Mouse (Mus musculus) intestine, embryonic 14.5 days (tissue): ENCODE data around the gene Isg20. TPM values are rescaled to one million over a fixed set of nuclear protein-coding genes. Genes with fewer than 3 reads are reported as not detected.
A peak's percentile ranks its signal among the peaks of the same experiment; 100 is the strongest.

ENCODE experiments used
- ATAC-seq: fragments of 200-750 bp; cut with Nextera tagmentation; replicated peaks from 2 replicates; pipeline ENCODE4 v1.8.0; 2017; ENCODE audit warnings: low read depth, moderate number of reproducible peaks, moderate TSS enrichment, moderate library complexity; ENCODE audit not compliant: low FRiP score, low TSS enrichment
- DNase-seq: peaks from one replicate; pipeline ENCODE4 v3.0.0-alpha.2; 2018; ENCODE audit warnings: low spot score
- H3K27ac ChIP-seq: fragments of 300-500 bp; sonication (generic); 2 replicates; pipeline ENCODE4 v1.5.1; 2014; ENCODE audit warnings: low read depth, mild to moderate bottlenecking, control low read depth
- H3K27me3 ChIP-seq: fragments of 300-500 bp; sonication (generic); replicated peaks from 2 replicates; pipeline ENCODE4 v1.6.1; 2014; ENCODE audit warnings: low read length, control low read depth; ENCODE audit not compliant: control insufficient read depth, insufficient read depth
- H3K36me3 ChIP-seq: fragments of 300-500 bp; sonication (generic); 2 replicates; pipeline ENCODE4 v1.6.1; 2014; ENCODE audit warnings: low read length, control low read depth; ENCODE audit not compliant: control insufficient read depth, insufficient read depth
- H3K4me1 ChIP-seq: fragments of 300-500 bp; sonication (generic); replicated peaks from 2 replicates; pipeline ENCODE4 v1.6.1; 2014; ENCODE audit warnings: low read length, control low read depth, mixed read lengths; ENCODE audit not compliant: control insufficient read depth, insufficient read depth
- H3K4me2 ChIP-seq: fragments of 300-500 bp; sonication (generic); 2 replicates; pipeline ENCODE4 v1.6.1; 2014; ENCODE audit warnings: low read length
- H3K4me3 ChIP-seq: fragments of 300-500 bp; sonication (generic); 2 replicates; pipeline ENCODE4 v1.5.1; 2014; ENCODE audit warnings: low read depth, low read length, control low read depth, mixed read lengths
- H3K9ac ChIP-seq: fragments of 300-500 bp; sonication (generic); 2 replicates; pipeline ENCODE4 v1.6.1; 2014; ENCODE audit warnings: mild to moderate bottlenecking, low read length
- H3K9me3 ChIP-seq: fragments of 300-500 bp; sonication (generic); 2 replicates; pipeline ENCODE4 v1.6.1; 2016; ENCODE audit warnings: low read length, control low read depth; ENCODE audit not compliant: control insufficient read depth
- WGBS: fragments of 180-500 bp; shearing (Covaris S2); extraction: QIAGEN DNeasy Blood & Tissue Kit; methylation state at CpG from one replicate; pipeline ENCODE4 v1.1.7; 2014; 5-methylcytosine and 5-hydroxymethylcytosine counted together
- polyA plus RNA-seq: library from polyadenylated mRNA; unstranded; fragments of >200 nt; fragmentation: Nextera tagmentation; extraction: Ambion mirVana; gene quantifications from 2 replicates; pipeline ENCODE4 v1.2.1, GENCODE M21; 2014

Gene Isg20
- polyA plus RNA-seq, 1 experiment from 2014 or later, result 3.2 TPM

DNA sequence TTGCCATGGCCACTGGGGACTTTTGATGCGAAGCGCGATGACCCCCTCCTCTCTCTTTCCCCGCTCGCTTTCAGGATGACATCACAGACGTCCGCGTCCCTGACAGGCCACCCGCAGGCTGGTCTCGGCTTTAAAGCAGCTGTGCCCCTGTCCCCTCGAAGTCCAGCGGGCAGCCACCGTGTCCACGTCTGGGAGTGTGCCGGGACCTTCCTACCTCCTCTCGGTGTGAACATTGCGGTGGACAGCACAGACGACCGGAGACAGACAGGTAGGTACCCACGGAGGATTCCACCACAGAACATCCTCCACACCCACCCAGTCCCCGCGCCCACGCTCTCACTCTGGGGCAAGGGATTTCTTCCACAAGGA lies 30.8 kb upstream of the Isg20 start:
- H3K9ac ChIP-seq, result 0 out of 2 replicates have a peak overlapping the region, but pooled peaks have one; percentile 16
- ATAC-seq (0 out of 2 replicates have a peak, but pooled peaks have one; percentile 37), DNase-seq (no peak)
- H3K36me3 ChIP-seq, result no peaks in the 10 kb centered on the region
- peak overlapping the region; percentile 28 for H3K4me3 ChIP-seq
- H3K4me1 ChIP-seq, result peaks cover 10% of the 10 kb centered on the region
- H3K9me3 ChIP-seq, result no peaks in the 10 kb centered on the region
- 3% methylated on average over 21 of the region's 23 CpGs for WGBS
- H3K4me2 ChIP-seq, result peak overlapping the region; percentile 40
- peaks cover 57% of the 10 kb centered on the region for H3K27me3 ChIP-seq
- H3K27ac ChIP-seq, result no peak overlapping the region

- no peak overlapping the region for H3K9ac ChIP-seq
- 2% methylated on average over 34 of the region's 34 CpGs for WGBS
- ATAC-seq (peak; percentile 29; the same call in 1 of the 2 replicates), DNase-seq (no peak)
- H3K4me3 ChIP-seq, result peak overlapping the region; percentile 28; the same call in 1 of the 2 replicates
- no peak overlapping the region for H3K27ac ChIP-seq
- H3K4me2 ChIP-seq, result peak overlapping the region; percentile 40
- peaks cover 10% of the 10 kb centered on the region for H3K4me1 ChIP-seq
- no peaks in the 10 kb centered on the region for H3K9me3 ChIP-seq
- H3K36me3 ChIP-seq, result no peaks in the 10 kb centered on the region
- H3K27me3 ChIP-seq, result peaks cover 57% of the 10 kb centered on the region
Observed at GRCm38 (mm10) chr7:78883016-78883725, 30.1 kb upstream of the Isg20 start.

- no peaks in the 10 kb centered on the region for H3K9me3 ChIP-seq
- no peak overlapping the region for H3K27ac ChIP-seq
- WGBS, result 11% methylated on average over 8 of the region's 8 CpGs
- H3K4me1 ChIP-seq, result peaks cover 10% of the 10 kb centered on the region
- H3K36me3 ChIP-seq, result no peaks in the 10 kb centered on the region
- H3K27me3 ChIP-seq, result peaks cover 57% of the 10 kb centered on the region
- DNase-seq (no peak), ATAC-seq (no peak)
- H3K4me3 ChIP-seq, result no peak overlapping the region
- no peak overlapping the region for H3K4me2 ChIP-seq
- no peak overlapping the region for H3K9ac ChIP-seq
Observed at GRCm38 (mm10) chr7:78883726-78884060, 29.5 kb upstream of the Isg20 start.

DNA sequence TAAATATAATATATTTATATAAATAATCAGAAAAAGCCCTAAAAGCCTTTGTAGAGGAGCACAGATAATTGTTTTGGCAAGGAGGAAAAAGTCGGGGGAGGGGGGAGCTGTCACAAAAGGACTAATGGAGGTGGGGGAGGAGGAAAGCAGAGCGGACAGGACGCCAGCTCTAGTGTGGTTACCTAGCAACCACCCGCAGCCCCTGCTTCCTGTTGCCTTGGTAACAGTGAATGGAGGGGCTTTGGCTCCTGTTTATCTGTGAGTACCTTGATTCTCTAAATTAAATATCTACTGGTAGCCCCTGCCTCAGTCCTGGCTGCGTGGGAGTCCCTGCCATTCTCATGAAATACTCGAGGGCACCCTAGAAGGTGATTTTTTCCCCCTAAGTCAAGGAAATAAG lies 29.1 kb upstream of the Isg20 start:
- Histone ChIP-seq H3K9ac (no peak overlapping the region), H3K27ac (no peak overlapping the region), H3K9me3 (no peaks in the 10 kb centered on the region), H3K36me3 (no peaks in the 10 kb centered on the region), H3K4me2 (no peak overlapping the region), H3K27me3 (peaks cover 57% of the 10 kb centered on the region), H3K4me1 (peaks cover 10% of the 10 kb centered on the region), H3K4me3 (no peak overlapping the region)
- 4% methylated on average over 6 of the region's 6 CpGs for WGBS
- ATAC-seq (no peak), DNase-seq (no peak)

GRCm38 (mm10) chr7:78885404-78885803 lies 27.8 kb upstream of the Isg20 start:
- DNase-seq, result no peak
- Histone ChIP-seq H3K4me1 (peaks cover 10% of the 10 kb centered on the region), H3K4me3 (no peak overlapping the region), H3K27me3 (peaks cover 54% of the 10 kb centered on the region), H3K36me3 (no peaks in the 10 kb centered on the region), H3K4me2 (no peak overlapping the region), H3K27ac (no peak overlapping the region), H3K9me3 (no peaks in the 10 kb centered on the region), H3K9ac (no peak overlapping the region)
- WGBS, result 76% methylated on average over 5 of the region's 5 CpGs
- ATAC-seq, result no peak

- Histone ChIP-seq H3K9me3 (no peaks in the 10 kb centered on the region), H3K4me3 (no peak overlapping the region), H3K27ac (no peak overlapping the region), H3K36me3 (no peaks in the 10 kb centered on the region), H3K4me1 (peaks cover 10% of the 10 kb centered on the region), H3K27me3 (peaks cover 44% of the 10 kb centered on the region), H3K9ac (no peak overlapping the region), H3K4me2 (no peak overlapping the region)
- ATAC-seq, result no peak
- 75% methylated on average over 4 of the region's 4 CpGs for WGBS
- DNase-seq, result no peak
Observed at GRCm38 (mm10) chr7:78886496-78886895, 26.7 kb upstream of the Isg20 start.

GRCm38 (mm10) chr7:78887431-78887842 lies 25.8 kb upstream of the Isg20 start:
- no peaks in the 10 kb centered on the region for H3K36me3 ChIP-seq
- no peak overlapping the region for H3K4me3 ChIP-seq
- no peak overlapping the region for H3K4me2 ChIP-seq
- ATAC-seq, result no peak
- 54% methylated on average over 9 of the region's 9 CpGs for WGBS
- peaks cover 37% of the 10 kb centered on the region for H3K27me3 ChIP-seq
- no peak for DNase-seq
- no peaks in the 10 kb centered on the region for H3K9me3 ChIP-seq
- H3K4me1 ChIP-seq, result peaks cover 5% of the 10 kb centered on the region
- H3K9ac ChIP-seq, result no peak overlapping the region
- no peak overlapping the region for H3K27ac ChIP-seq

GRCm38 (mm10) chr7:78890641-78891040 lies 22.6 kb upstream of the Isg20 start:
- Histone ChIP-seq H3K9ac (no peak overlapping the region), H3K36me3 (no peaks in the 10 kb centered on the region), H3K9me3 (no peaks in the 10 kb centered on the region), H3K27me3 (peaks cover 7% of the 10 kb centered on the region), H3K4me3 (no peak overlapping the region), H3K27ac (no peak overlapping the region), H3K4me1 (peaks cover 4% of the 10 kb centered on the region; the same call in 1 of the 2 replicates), H3K4me2 (no peak overlapping the region)
- ATAC-seq (no peak), DNase-seq (peak; percentile 100)
- 4% methylated on average over 16 of the region's 16 CpGs for WGBS

DNA sequence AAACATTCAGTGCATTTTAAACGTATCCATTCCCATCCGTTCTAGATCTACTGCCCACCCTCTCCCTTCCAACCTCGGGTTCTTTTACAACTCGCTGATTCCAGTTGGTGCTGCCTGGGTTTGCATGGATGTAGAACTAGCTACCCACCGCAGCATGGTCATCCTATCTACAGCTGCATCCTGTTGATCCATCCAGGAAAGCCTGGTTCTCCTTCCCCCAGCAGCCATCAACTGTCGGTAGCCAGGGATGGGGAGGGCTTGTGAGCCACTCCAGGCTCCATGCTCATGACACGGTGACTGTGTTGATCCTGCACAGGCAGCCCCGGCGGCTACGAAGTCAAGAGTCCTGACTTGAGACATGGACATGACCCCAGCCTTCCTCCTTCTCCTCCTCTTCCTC lies 19.3 kb upstream of the Isg20 start:
- 81% methylated on average over 10 of the region's 10 CpGs for WGBS
- no peak overlapping the region for H3K9ac ChIP-seq
- H3K9me3 ChIP-seq, result no peaks in the 10 kb centered on the region
- H3K4me1 ChIP-seq, result peaks cover 15% of the 10 kb centered on the region
- no peaks in the 10 kb centered on the region for H3K36me3 ChIP-seq
- no peak overlapping the region for H3K27ac ChIP-seq
- H3K4me3 ChIP-seq, result no peak overlapping the region
- H3K27me3 ChIP-seq, result 0 out of 2 replicates have a peak, but pooled peaks cover 4% of the 10 kb centered on the region
- DNase-seq, result no peak
- ATAC-seq, result no peak
- no peak overlapping the region for H3K4me2 ChIP-seq
